Mouse (Mus musculus) layer of hippocampus, adult 8-10 months (tissue): ENCODE measurements around the gene Ralgps2. TPM values are rescaled to one million over a fixed set of nuclear protein-coding genes. Genes with fewer than 3 reads are reported as not detected.

Experiments used
- DNase-seq, 2 experiments: peaks; one replicate each; pipeline ENCODE4 v3.0.0; 2022; ENCODE audit warnings: low spot score in 2 of 2
- total RNA-seq, 4 experiments: library from RNA; stranded (reverse); gene quantifications; 2 replicates each; pipeline ENCODE4 v1.2.4; 2022

Ralgps2 gene
- total RNA-seq, 4 experiments from 2014 or later = 53.1 to 76.0 (median 68.5) TPM

DNA sequence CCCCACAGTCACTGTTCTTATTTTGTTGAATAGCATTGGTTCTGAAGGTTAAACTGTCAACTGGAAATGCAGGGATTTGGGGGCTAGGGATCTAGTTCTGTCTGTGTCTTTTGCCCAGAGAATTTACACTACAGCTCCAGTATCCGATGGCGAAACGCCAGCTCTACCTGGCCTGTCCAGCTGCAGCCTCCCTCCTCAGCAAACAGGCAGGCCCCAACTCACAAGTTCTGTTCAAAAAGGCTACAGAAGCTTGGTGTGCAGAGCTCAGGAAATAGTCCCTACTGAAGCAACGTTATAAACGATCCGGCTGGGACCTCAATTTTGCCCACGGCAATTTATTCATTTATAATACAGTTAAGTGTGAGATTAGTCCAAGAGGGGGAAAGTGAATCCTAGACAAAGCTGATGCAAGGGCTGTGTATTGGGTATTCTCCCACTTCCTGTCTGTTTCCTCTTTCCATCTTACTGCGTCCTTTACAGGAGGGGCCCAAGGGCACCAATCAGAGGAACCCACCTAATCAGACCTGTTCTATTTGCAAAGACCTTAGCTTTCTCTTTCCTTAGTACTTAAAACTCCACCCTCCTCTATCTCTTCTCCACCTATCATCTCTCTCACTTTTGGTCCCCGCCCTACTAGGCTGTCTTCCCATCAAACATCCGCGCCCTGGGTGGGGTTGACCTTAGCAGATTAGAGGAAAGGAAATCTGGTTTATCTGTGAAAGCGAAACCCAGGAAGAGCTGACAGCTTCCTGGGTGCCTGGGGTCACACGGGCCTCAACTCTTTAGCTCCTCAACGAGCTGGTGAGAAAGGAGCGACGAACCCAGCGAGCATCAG lies 16.7 kb upstream of the Ralgps2 start:
- DNase-seq = no peak

DNA sequence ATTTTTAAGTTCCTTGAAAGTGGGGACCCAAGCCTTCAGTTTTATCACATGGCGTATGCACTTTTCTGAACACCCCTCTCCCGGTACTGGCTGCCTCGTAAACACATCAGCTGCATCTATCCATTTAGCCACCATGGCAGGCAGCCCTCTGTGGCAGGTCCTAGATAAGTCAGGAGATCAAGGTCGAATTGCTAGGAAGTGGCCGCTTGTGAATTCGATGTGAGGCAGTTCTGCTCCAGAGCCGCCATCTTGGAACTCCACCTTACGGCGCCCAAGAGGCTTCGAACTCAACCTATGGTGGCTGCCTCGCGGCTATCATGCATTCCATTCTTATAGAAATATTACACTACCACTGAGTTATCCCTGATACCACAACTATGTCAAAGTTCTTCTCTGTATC lies 14.8 kb upstream of the Ralgps2 start:
- DNase-seq = no peak

DNA sequence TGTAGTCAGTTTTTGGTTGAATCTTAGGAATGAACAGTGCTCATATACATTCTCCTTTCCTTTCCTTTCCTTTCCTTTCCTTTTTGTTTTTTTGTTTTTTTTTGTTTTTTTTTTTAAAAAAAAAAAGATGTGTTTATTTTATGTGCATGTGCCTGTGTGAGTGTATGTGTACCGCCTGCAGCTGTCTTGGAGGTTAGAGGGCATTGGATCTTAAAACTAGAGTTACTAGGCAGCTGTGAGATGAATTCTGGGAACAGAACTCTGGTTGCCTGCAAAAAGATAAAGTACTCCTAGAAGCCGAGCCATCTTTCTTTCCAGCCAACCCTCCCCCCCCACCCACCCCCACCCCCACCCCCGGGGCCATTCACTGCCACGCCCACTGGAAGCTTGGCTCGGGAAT lies 10.9 kb upstream of the Ralgps2 start:
- no peak for DNase-seq

DNA sequence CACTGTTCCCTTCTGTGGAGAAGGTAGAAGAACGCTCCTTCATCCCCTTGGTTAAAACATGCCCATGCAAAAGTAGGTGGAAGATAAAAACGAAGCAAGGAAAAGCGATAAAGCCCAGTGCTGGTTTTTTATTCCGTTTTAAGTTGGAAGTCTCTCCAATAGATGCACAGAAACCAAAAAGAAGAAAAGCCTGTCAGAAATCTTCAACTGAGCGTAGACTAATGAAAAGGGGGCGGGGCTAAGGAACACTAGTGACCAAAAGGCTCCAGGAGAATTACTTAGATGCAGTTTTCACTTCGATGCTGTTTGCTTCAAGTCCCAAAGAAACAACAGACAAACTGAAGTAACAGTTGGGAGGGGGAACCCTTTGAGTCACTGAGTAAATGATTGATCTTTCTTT lies 1.2 kb upstream of the Ralgps2 start:
- DNase-seq = no peak

DNA sequence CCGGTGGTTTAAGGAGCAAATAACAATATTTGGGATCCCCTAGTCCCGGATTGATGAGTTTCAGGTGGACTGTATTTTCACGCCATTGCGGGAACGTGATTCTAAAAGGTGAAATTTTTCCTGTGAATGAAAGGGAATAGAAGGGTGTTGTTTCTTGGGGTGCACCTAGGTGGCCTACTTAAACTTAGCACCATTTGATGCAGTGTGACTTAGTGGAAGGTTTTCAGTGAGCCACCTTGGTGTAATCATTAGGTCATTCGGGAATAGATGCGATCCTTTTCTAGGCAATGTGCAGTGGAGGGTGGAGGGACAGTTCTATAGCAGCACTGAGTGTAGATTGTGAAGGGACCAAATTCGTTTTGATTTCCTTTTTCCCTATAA lies 706 bp upstream of the Ralgps2 start:
- DNase-seq = no peak

DNA sequence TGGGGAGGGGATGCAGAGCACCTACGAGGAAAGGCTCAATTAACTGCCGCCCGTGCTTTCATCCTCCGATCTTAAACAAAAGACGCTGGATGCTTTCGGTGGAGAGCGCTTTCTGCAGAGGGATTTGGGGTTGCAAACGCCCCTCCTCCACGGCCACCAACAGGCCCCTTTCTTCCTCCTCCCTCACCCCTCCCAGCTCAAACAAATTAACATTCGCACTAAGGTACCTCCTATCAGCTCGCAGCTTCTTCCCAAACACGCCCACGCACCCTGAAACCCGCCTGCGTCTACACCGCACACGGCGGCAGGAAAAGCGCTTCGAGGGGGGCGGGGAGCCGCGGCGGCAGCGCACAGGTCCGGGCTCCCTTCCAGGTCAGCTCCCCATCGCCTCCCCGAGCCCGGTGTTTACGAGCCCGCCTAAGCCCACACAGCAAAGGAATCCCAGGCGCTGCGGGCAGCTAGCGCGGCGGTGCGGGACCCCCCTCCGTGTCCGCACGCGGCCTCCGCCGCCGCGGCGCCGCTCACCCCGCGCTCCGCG lies 652 bp downstream of the Ralgps2 start:
- DNase-seq = peak; percentile 69 to 74

DNA sequence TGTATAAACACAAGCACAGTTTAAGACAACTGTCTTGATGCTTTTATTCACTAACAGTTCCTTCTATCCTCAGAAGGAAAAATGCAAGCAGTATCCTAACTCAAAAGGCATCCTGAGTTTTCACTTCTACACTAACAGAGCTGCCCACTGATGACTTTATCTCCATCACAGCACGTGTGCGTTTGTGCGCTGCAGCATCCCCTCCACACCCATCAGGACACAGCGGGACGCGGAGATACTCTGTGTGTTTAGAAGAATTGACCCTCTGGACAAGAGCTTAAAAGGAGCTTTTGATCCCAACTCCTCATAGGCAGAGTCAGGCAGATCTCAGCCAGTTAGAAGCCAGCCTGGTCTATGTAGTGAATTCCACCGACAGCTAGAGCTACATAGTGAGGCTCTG lies 2.0 kb downstream of the Ralgps2 start:
- no peak for DNase-seq

DNA sequence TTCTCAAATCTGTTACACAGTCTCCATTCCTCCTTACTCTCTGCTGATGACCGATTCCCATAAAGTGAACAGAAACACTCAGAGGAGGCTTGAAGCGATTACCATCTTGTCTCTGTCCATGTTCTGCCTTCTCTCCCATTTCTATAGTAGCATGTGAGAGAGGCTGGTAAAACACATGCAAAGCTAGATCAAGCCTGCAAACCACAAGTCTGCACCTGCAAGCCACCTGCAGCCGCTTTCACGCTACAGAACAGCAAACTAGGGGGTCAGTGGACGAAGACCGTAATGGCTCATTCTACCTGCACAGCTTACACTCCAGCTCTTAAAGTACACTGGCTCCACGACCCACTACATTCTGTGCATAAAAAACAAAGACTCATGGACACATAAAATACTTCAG lies 5.7 kb downstream of the Ralgps2 start:
- DNase-seq = no peak

DNA sequence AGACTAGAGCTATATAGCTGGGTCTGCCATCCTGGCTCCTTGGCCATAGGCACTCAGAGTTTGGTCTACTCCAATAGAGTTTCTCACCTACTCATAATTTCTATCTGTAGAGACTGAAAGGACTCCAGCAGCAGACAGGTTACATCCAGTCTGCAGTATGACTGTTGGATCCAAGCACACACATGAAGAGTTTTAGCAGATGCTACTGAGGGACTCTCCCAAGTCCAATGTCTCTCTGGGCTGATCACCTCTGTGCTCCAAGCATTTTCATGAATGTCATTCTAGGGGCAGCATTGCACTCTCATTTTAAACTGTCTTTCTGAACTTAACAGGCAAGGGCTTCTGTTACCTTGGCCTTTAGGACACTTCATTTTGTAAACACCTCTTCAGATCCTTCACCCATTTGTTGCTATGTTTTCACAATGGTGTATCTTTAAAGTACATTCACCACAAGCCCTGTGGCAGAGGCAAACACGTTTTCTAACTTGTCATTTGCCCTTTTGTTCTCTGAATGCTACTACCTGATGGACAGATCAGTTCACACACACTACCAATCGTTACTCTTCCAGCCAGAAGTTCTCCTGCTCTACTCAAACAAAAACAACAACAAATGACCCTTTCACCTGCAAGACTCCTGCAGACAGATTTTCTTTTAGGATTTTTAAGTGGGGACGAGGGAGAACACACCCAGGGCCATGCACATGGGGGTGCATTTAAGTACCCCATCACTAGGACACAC lies 7.2 kb downstream of the Ralgps2 start:
- no peak for DNase-seq

DNA sequence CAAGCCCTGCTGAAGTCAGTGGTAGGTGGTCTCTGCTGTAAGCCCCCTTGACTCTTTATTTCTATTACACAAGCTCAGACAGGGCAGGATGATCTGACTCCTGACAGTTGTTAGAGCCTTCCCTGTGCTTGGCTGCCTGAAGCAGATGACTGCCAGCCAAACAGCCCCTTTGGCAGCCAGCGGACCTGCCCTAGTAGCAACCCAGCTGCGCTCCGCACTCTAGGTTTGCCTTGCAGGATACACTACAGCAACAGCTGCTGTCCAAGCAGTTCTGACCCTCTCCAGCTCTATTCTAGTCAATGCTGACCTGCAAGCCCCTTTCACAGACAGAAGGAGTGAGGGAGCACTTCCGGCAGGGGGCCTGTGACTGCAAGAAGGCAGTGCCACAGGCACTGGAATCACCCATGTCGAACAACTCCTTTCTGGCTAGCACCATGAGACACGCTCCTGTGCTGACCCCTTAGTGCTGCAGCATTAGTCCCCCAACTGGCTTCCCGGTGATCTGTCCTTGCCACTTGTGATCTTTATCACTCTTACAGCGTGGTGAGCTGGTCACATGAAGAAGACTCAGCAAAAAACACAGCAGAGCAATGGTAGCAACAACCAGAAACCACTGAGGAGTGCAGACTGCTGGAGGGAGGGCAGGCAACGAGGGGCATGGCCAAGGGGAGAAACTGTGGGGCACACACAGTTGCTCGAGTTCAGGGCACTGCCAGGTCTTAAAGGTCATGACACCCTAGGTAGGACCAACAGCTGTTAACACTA lies 8.1 kb downstream of the Ralgps2 start:
- no peak for DNase-seq

DNA sequence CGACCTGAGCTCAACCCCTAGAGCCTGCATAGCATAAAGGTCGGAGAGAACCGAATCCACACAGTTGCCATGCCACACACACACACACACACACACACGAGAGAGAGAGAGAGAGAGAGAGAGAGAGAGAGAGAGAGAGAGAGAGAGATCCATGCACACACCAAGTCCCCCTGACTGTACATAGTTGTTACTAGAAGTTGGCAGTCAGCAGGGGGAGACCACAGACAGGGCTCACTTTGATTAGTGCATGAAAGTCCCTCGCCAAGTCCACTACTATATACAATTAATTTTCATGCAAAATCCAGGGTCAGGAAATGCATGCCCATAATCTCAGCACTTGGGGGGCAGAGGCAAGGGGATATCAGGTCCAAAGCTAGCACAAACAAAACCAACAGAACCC lies 9.2 kb downstream of the Ralgps2 start:
- DNase-seq = no peak

DNA sequence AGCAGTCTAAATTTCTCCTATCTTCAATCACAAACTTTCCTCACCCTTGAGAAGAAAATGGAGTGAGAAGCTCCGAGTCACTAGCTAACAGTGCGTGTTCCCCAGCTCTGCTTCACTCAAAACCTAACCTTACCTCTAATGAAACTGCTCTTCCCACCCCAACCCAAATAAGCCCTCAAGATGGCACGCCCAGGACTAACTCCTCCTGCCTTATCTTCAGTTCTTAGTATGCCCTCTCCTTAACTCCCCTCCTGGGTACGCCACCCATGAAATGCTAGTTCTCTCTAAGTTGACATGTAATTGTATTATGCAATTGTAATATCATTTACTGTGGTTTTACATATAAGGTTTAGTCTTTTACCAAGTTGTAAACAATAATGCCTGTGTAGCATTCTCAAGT lies 11.2 kb downstream of the Ralgps2 start:
- DNase-seq = no peak

DNA sequence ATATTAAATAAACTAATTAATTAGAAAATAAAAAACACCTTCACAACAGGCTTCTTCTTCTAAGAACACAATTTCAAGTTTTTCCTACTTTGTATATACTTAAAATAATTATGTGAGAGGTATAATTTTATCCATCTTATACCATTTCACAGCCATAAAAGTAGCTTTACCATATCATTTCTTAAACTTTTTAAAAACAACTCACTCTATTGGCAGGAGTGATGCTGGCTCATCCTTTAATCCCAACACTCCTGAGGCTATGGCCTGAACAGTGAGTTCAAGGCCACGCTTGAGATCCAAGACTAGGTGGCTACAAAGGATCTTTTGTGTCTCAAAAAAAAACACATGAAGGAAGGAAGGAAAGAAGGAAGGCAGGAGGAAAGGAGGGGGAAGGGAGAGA lies 15.9 kb downstream of the Ralgps2 start:
- no peak for DNase-seq

DNA sequence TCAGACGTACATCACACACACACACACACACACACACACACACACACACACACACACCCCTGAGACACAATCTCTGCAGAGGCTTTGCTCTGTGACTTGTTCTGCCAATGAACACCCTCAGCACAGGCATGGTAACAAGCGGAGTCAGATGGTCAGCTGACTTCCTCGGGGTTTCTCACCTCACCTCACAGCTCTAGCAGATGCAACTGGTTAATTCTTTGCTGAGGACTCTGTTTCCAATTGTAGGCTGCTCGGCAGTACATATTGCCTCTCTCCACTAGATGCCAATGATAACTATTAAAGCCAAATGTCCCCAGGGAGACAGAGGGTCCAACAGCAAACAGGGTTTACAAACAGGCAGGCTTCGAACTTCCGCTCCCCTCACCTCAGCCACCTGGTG lies 16.5 kb downstream of the Ralgps2 start:
- no peak for DNase-seq

DNA sequence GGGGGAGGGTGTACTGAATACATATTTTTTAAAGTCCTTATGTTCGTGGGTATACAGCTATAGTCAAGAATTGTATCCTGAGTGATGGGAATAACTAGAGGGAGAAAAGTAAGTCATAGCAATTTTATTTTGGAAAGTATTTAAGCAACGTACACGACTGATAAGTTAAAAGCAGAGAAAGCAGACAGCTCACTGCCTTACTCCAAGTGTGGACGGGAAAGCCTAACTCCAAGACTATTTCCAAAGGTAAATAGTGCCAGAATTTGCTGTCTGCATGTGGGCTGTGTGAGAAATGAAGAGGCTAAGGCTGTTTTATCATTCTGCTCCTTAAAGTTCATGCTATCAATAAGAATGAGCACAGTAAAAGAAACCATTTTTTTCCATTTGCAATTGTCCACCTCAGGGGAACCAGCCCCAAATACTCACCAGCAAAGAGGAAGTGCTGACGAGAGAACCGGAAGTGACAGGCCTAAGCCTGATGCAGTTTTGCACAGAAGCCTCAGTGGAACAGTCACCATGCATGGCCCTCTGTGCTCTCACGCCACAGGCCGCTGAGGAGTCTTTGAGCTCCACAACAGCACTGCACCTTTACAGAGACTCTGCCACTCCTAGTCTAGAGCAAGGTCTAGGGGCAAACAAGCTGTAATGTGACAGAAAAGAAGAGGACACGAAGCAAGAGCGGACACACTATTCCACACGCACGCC lies 18.0 kb downstream of the Ralgps2 start:
- no peak for DNase-seq

DNA sequence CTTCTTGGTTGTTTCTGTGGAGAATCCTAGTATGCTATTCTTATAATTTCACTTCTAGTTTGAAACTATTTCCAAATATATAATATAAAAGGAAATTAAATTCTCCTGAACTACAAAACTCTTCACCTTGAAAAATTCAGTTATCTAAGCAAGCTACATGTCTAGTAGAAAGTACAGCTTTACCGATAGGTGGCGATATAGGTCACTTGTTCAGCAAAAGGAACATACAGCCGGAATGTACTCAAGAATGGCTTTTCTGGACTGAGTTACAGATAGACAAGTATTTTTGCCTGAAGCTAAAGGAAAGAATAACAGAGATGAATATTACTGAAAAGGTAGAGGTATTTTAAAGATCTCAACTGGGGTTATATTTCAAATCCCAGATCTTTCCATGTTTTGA lies 22.0 kb downstream of the Ralgps2 start:
- DNase-seq = no peak

DNA sequence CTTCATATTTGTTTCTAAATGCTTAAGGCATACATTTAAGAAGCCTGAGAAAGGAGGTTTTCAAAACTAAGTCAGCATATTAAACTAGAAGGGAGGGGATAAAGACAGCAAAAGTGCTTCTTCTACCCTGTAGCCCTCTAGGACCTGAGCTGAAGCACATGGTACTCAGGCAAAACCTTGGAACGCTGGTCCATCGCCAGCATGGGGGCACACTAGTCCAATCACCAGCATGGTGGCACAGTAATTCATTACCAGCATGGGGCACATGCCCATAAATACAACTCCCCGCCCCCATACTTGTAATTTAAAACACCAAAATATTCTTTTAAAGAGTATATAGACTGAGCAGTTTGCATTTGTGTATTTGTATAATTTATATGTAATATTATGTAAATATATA lies 23.1 kb downstream of the Ralgps2 start:
- DNase-seq = no peak

DNA sequence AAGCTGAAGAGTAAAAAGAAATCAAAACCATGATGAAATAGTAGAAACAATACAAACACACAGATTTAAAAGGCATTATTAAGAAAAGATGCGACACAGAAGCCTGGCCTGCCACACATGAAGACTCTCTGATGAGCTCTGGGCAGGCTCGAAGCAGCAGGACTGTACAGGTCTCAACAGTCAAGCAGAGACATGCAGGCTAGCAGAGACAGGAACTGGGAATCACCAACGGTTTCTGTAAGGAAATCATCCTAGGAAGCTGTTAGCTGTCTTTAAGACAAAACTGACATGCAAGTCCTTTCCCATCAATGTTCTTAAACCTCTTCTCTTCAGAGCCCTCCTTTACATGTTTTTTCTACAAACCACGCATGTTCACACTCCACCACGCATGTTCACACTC lies 24.5 kb downstream of the Ralgps2 start:
- DNase-seq = no peak

DNA sequence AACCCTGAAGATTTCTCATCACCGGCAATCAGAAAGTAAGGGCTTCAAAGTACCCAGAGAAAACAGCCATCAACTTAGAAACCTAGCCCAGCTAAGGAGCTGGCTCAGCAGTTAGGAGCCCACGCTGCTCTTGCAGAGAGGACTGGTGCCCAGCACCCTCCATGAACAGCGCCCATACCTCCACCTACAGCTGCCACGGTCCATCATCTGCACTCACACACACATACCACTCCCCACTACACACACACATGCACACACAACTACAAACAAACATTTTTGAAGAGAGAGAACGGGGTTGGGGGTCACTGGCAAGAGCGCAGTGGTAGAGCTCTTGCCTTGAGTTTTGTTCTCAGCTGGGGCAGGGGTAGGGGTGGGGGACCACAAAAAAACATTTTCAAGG lies 26.2 kb downstream of the Ralgps2 start:
- no peak for DNase-seq

DNA sequence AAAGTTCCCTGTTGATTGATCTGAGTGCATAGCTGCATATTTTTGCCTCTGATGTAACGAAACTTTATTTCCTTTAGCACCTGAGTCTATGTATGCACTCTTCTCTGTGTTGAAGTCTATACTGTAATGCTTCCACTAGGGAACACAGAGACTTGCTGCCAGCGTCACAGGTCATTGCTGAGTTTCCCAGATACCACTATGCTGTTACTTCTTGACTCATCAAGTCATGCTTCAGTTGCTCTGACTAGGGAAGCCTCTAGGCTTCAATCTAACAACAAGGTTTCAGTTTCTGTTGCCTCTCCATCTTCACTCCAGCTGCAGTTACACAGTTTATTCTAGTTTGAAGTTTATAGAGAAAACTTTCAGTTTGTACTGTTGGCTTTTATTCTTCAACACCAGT lies 28.5 kb downstream of the Ralgps2 start:
- no peak for DNase-seq

DNA sequence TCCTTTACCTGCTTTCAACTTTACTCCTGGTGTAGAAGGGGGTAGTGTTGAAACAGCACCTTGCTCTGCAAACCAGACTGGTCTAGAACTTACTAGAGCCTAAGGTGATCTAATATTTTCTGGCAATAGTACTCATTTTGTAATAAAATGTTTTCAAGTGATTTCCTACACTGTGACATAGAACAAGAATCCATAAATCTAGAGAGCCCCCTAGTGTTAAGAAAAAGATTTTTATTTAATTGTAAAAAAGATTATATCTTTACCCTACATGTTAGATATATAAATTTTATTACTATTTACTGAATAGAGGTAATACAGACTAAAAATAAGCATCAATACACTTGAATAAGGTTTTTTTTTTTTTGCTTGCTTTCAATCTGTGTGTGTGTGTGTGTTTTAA lies 29.6 kb downstream of the Ralgps2 start:
- DNase-seq = no peak
